Mouse (Mus musculus) heart, adult 2 months (tissue): ENCODE measurements around the gene Mtch1.

Source experiments
- CTCF ChIP-seq: fragments of 200-600 bp; IDR thresholded peaks from 2 replicates; pipeline ENCODE4 v1.8.1; 2022; ENCODE audit warnings: antibody characterized with exemption, mild to moderate bottlenecking, moderate library complexity
- POLR2A ChIP-seq: fragments of 200-500 bp; IDR thresholded peaks from 2 replicates; pipeline ENCODE4 v1.6.1; 2011; ENCODE audit warnings: mild to moderate bottlenecking, low read depth, low read length, control low read depth; ENCODE audit not compliant: insufficient read depth

- TF ChIP-seq POLR2A (no peak), CTCF (no peak)
Observed at GRCm38 (mm10) chr17:29384850-29385438, 37.2 kb upstream of the Mtch1 start.
